Mouse (Mus musculus): Measurements from ENCODE around the gene Ifnb1. TPM values are rescaled to one million over a fixed set of nuclear protein-coding genes. Genes with fewer than 3 reads are reported as not detected.

Gene Ifnb1
- not detected in 2 replicates for polyA plus RNA-seq (2015; fragmentation: Nextera tagmentation; extraction: Ambion mirVana)

GRCm38 (mm10) chr4:88522674-88523073, at the start of gene Ifnb1:
Ifnb1 (minus strand) TSS chr4:88522774.

DNA sequence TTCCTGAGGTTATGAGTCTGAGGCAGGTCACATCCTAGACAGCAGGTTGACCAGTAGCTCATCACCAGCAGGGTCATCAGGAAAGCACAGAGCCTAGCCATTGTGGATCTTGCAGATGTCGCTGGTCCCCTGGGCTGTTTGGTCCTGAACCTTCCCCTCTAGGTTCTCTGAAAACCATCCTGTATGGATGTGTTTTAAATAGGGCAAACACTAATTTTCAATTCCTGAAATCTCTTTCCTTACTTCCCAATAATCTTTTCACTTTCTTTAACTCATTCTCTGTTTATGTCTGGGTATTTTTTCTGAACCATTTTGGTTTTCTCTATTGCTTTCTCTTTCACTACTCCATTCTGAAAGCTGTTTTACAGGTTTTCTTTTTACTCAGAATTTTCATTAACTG, 49.1 kb upstream of the Ifnb1 start, which contains the start of gene Ifna14:
Gene Ifna14 (minus strand): TSS at position 101 of the 400 bp plus-strand sequence.

DNA sequence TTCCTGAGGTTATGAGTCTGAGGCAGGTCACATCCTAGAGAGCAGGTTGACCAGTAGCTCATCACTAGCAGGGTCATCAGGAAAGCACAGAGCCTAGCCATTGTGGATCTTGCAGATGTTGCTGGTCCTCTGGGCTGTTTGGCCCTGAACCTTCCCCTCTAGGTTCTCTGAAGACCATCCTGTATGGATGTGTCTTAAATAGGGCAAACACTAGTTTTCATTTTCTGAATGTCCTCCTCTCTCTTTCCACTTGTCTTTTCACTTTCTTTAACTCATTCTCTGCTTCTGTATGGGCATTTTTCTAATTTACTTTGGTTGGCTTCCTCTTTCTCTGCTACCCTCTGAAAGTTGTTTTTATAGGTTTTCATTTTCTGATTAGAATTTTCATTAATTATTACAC, 35.6 kb upstream of the Ifnb1 start, which contains the start of gene Ifna15:
Gene Ifna15 (minus strand): TSS at position 101 of the 400 bp plus-strand sequence.

Other genes with a start within 250 kb of the Ifnb1 start
- gene Hacd4, start 83.8 kb downstream of the Ifnb1 start, polyA plus RNA-seq (2015; fragmentation: Nextera tagmentation; extraction: Ambion mirVana): 16.6 and 18.9 TPM in 2 replicates
- not detected in 2 replicates for gene Ifna15, start 35.5 kb upstream of the Ifnb1 start, polyA plus RNA-seq (2015; fragmentation: Nextera tagmentation; extraction: Ambion mirVana)
- not detected in 2 replicates for gene Ifna14, start 49.0 kb upstream of the Ifnb1 start, polyA plus RNA-seq (2015; fragmentation: Nextera tagmentation; extraction: Ambion mirVana)
- not detected in 2 replicates for gene Ifna9, start 69.6 kb upstream of the Ifnb1 start, polyA plus RNA-seq (2015; fragmentation: Nextera tagmentation; extraction: Ambion mirVana)
- gene Ifna12, start 80.6 kb upstream of the Ifnb1 start, polyA plus RNA-seq (2015; fragmentation: Nextera tagmentation; extraction: Ambion mirVana): not detected in 2 replicates
- not detected in 2 replicates for gene C87499, start 111.6 kb upstream of the Ifnb1 start, polyA plus RNA-seq (2015; fragmentation: Nextera tagmentation; extraction: Ambion mirVana)
- not detected in 2 replicates for gene Ifna13, start 121.7 kb upstream of the Ifnb1 start, polyA plus RNA-seq (2015; fragmentation: Nextera tagmentation; extraction: Ambion mirVana)
- not detected in 2 replicates for gene Ifna16, start 154.2 kb upstream of the Ifnb1 start, polyA plus RNA-seq (2015; fragmentation: Nextera tagmentation; extraction: Ambion mirVana)
- gene Ifna2, start 161.1 kb upstream of the Ifnb1 start, polyA plus RNA-seq (2015; fragmentation: Nextera tagmentation; extraction: Ambion mirVana): not detected in 2 replicates
- not detected in 2 replicates for gene Ifnab, start 168.6 kb upstream of the Ifnb1 start, polyA plus RNA-seq (2015; fragmentation: Nextera tagmentation; extraction: Ambion mirVana)
- gene Gm26566, start 199.0 kb upstream of the Ifnb1 start, polyA plus RNA-seq (2015; fragmentation: Nextera tagmentation; extraction: Ambion mirVana): 0.34 and 0.37 TPM in 2 replicates
- 47.0 and 61.7 TPM in 2 replicates for gene Klhl9, start 199.7 kb upstream of the Ifnb1 start, polyA plus RNA-seq (2015; fragmentation: Nextera tagmentation; extraction: Ambion mirVana)
- not detected in 2 replicates for gene Gm13271, start 232.1 kb upstream of the Ifnb1 start, polyA plus RNA-seq (2015; fragmentation: Nextera tagmentation; extraction: Ambion mirVana)
- gene Gm13283, start 237.3 kb upstream of the Ifnb1 start, polyA plus RNA-seq (2015; fragmentation: Nextera tagmentation; extraction: Ambion mirVana): 0.28 and 0.35 TPM in 2 replicates

Measured in urinary bladder, postnatal 0 days (tissue).